Mouse (Mus musculus) MEL (cell line): ENCODE measurements at regions not wholly inside any gene's neighbourhood (a gene's known extent, or its start where the extent isn't known, plus 50 kb on each side); places are given as distances from the start of the nearest gene placed in this dataset.

Experiments used
- DNase-seq: peaks from one replicate; pipeline ENCODE4 v3.0.0; 2011; ENCODE audit warnings: low read depth, low spot score
- H3K27ac ChIP-seq: 2 replicates; pipeline ENCODE4 v1.5.1; 2012; ENCODE audit warnings: low read depth, mild to moderate bottlenecking, control low read depth, low read length, moderate library complexity; ENCODE audit not compliant: control insufficient read depth
- H3K27me3 ChIP-seq, 2 experiments: fragments of 150-350 bp in 1 of 2; sonication (generic) in 1 of 2; 2 replicates each; pipeline ENCODE4 v1.6.1; 2012; ENCODE audit warnings: low read length in 2 of 2, mild to moderate bottlenecking in 2 of 2, improper control_type of control experiment in 1 of 2, moderate library complexity in 1 of 2; ENCODE audit not compliant: insufficient read depth in 2 of 2, control insufficient read depth in 1 of 2
- H3K36me3 ChIP-seq, 2 experiments: 2 replicates each; pipeline ENCODE4 v1.6.1; 2012 to 2014; ENCODE audit warnings: low read length in 2 of 2, improper control_type of control experiment in 1 of 2, inconsistent platforms in 1 of 2, mild to moderate bottlenecking in 1 of 2; ENCODE audit not compliant: insufficient read depth in 2 of 2, control insufficient read depth in 1 of 2
- H3K4me1 ChIP-seq, 2 experiments: fragments of 150-350 bp in 1 of 2; sonication (generic) in 1 of 2; 2 replicates each; pipeline ENCODE4 v1.6.1; 2012; ENCODE audit warnings: low read length in 2 of 2, improper control_type of control experiment in 1 of 2, mild to moderate bottlenecking in 1 of 2; ENCODE audit not compliant: insufficient read depth in 2 of 2, control insufficient read depth in 1 of 2
- H3K4me3 ChIP-seq, 2 experiments: fragments of 150-350 bp in 1 of 2; sonication (generic) in 1 of 2; 2 replicates each; pipeline ENCODE4 v1.5.1; 2012; ENCODE audit warnings: low read depth in 2 of 2, low read length in 2 of 2, mild to moderate bottlenecking in 2 of 2, moderate library complexity in 2 of 2, control low read depth in 1 of 2, improper control_type of control experiment in 1 of 2; ENCODE audit not compliant: control insufficient read depth in 1 of 2, insufficient read depth in 1 of 2
- H3K79me2 ChIP-seq: 2 replicates; pipeline ENCODE4 v1.6.1; 2012; ENCODE audit warnings: mild to moderate bottlenecking, low read length, moderate library complexity; ENCODE audit not compliant: control insufficient read depth, poor library complexity, insufficient read depth
- H3K9ac ChIP-seq: 2 replicates; pipeline ENCODE4 v1.6.1; 2012; ENCODE audit warnings: low read depth, mild to moderate bottlenecking, control low read depth, low read length, moderate library complexity; ENCODE audit not compliant: control insufficient read depth, poor library complexity, severe bottlenecking
- H3K9me3 ChIP-seq: fragments of 150-350 bp; sonication (generic); replicated peaks from 2 replicates; pipeline ENCODE4 v1.6.1; 2012; ENCODE audit warnings: mild to moderate bottlenecking, low read length, improper control_type of control experiment, moderate library complexity; ENCODE audit not compliant: insufficient read depth
- BHLHE40 ChIP-seq: IDR thresholded peaks from 2 replicates; pipeline ENCODE4 v1.6.1; 2012; ENCODE audit warnings: low read depth, mild to moderate bottlenecking, inconsistent platforms, low read length, improper control_type of control experiment, borderline replicate concordance
- CHD1 ChIP-seq: IDR thresholded peaks from 2 replicates; pipeline ENCODE4 v1.6.1; 2012; ENCODE audit warnings: low read depth, mild to moderate bottlenecking, inconsistent platforms, low read length, improper control_type of control experiment
- E2F4 ChIP-seq: IDR thresholded peaks from 2 replicates; pipeline ENCODE4 v1.6.1; 2011; ENCODE audit warnings: low read depth, low read length, improper control_type of control experiment, borderline replicate concordance
- ELF1 ChIP-seq: IDR thresholded peaks from 2 replicates; pipeline ENCODE4 v1.6.1; 2014; ENCODE audit warnings: low read depth, mild to moderate bottlenecking, inconsistent platforms, low read length, improper control_type of control experiment, moderate library complexity
- GABPA ChIP-seq: IDR thresholded peaks from 2 replicates; pipeline ENCODE4 v1.6.1; 2012; ENCODE audit warnings: low read depth, mild to moderate bottlenecking, inconsistent platforms, low read length, improper control_type of control experiment, moderate library complexity
- GATA1 ChIP-seq: IDR thresholded peaks from 2 replicates; pipeline ENCODE4 v1.6.1; 2011; ENCODE audit warnings: low read depth, low read length, improper control_type of control experiment
- HCFC1 ChIP-seq: IDR thresholded peaks from 2 replicates; pipeline ENCODE4 v1.6.1; 2012; ENCODE audit warnings: low read depth, mild to moderate bottlenecking, inconsistent platforms, low read length, improper control_type of control experiment, moderate library complexity
- JUND ChIP-seq: IDR thresholded peaks from 2 replicates; pipeline ENCODE4 v1.6.1; 2011; ENCODE audit warnings: low read depth, mild to moderate bottlenecking, improper control_type of control experiment, low read length
- KAT2A ChIP-seq: conservative IDR thresholded peaks from 2 replicates; pipeline ENCODE4 v1.6.1; 2012; ENCODE audit warnings: low read depth, low read length, improper control_type of control experiment, inconsistent platforms
- MAZ ChIP-seq: IDR thresholded peaks from 2 replicates; pipeline ENCODE4 v1.6.1; 2012; ENCODE audit warnings: low read depth, mild to moderate bottlenecking, inconsistent platforms, low read length, improper control_type of control experiment
- MEF2A ChIP-seq: IDR thresholded peaks from 2 replicates; pipeline ENCODE4 v1.6.1; 2014; ENCODE audit warnings: low read depth, mild to moderate bottlenecking, inconsistent platforms, low read length, improper control_type of control experiment; ENCODE audit not compliant: poor library complexity, insufficient replicate concordance, severe bottlenecking; ENCODE audit errors: extremely low read depth
- MYB ChIP-seq: IDR thresholded peaks from 2 replicates; pipeline ENCODE4 v1.6.1; 2011; ENCODE audit warnings: mild to moderate bottlenecking, low read depth, low read length, improper control_type of control experiment
- NELFE ChIP-seq: IDR thresholded peaks from 2 replicates; pipeline ENCODE4 v1.6.1; 2011; ENCODE audit warnings: low read depth, low read length, improper control_type of control experiment
- POLR2A ChIP-seq, 2 experiments: IDR thresholded peaks; 2 replicates each; pipeline ENCODE4 v1.6.1; 2011 to 2012; ENCODE audit warnings: low read length in 2 of 2, mild to moderate bottlenecking in 2 of 2, control low read depth in 1 of 2, improper control_type of control experiment in 1 of 2, low read depth in 1 of 2, moderate library complexity in 1 of 2; ENCODE audit not compliant: control insufficient read depth in 1 of 2, insufficient read depth in 1 of 2, poor library complexity in 1 of 2
- POLR2AphosphoS2 ChIP-seq: IDR thresholded peaks from 2 replicates; pipeline ENCODE4 v1.6.1; 2011; ENCODE audit warnings: low read length, improper control_type of control experiment
- POLR2AphosphoS5 ChIP-seq: IDR thresholded peaks from 2 replicates; pipeline ENCODE4 v1.6.1; 2012; ENCODE audit warnings: low read depth, borderline replicate concordance, mild to moderate bottlenecking, inconsistent platforms, low read length, moderate library complexity, mixed read lengths
- RCOR1 ChIP-seq: IDR thresholded peaks from 2 replicates; pipeline ENCODE4 v1.6.1; 2012; ENCODE audit warnings: low read depth, mild to moderate bottlenecking, inconsistent platforms, low read length, improper control_type of control experiment
- SMC3 ChIP-seq: IDR thresholded peaks from 2 replicates; pipeline ENCODE4 v1.6.1; 2011; ENCODE audit warnings: low read depth, low read length, improper control_type of control experiment
- TAL1 ChIP-seq: IDR thresholded peaks from 2 replicates; pipeline ENCODE4 v1.6.1; 2012; ENCODE audit warnings: mild to moderate bottlenecking, inconsistent platforms, low read length, moderate library complexity, mixed read lengths
- TBP ChIP-seq: IDR thresholded peaks from 2 replicates; pipeline ENCODE4 v1.8.0; 2011; ENCODE audit warnings: low read depth, low read length, improper control_type of control experiment
- USF1 ChIP-seq: IDR thresholded peaks from 2 replicates; pipeline ENCODE4 v1.6.1; 2014; ENCODE audit warnings: low read depth, mild to moderate bottlenecking, inconsistent platforms, low read length, improper control_type of control experiment, moderate library complexity
- ZC3H11A ChIP-seq: IDR thresholded peaks from 2 replicates; pipeline ENCODE4 v1.6.1; 2012; ENCODE audit warnings: low read depth, mild to moderate bottlenecking, inconsistent platforms, low read length, improper control_type of control experiment
- ZKSCAN1 ChIP-seq: IDR thresholded peaks from 2 replicates; pipeline ENCODE4 v1.6.1; 2012; ENCODE audit warnings: low read depth, mild to moderate bottlenecking, inconsistent platforms, low read length, improper control_type of control experiment, moderate library complexity
- ZMIZ1 ChIP-seq: IDR thresholded peaks from 2 replicates; pipeline ENCODE4 v1.6.1; 2012; ENCODE audit warnings: low read depth, mild to moderate bottlenecking, inconsistent platforms, low read length, improper control_type of control experiment, moderate library complexity
- ZNF384 ChIP-seq: IDR thresholded peaks from 2 replicates; pipeline ENCODE4 v1.6.1; 2012; ENCODE audit warnings: low read depth, mild to moderate bottlenecking, inconsistent platforms, low read length, improper control_type of control experiment

GRCm38 (mm10) chr2:50403106-50403505, 106.5 kb upstream of the Mmadhc start:
- Histone ChIP-seq H3K9me3 (no peaks in the 10 kb centered on the region), H3K4me1 (no peaks in the 10 kb centered on the region), H3K27me3 (no peaks in the 10 kb centered on the region), H3K9ac (no peak overlapping the region), H3K4me3 (no peak overlapping the region), H3K27ac (no peak overlapping the region), H3K79me2 (no peaks in the 10 kb centered on the region), H3K36me3 (no peaks in the 10 kb centered on the region)
- no peak for DNase-seq
- no peak for TF ChIP-seq JUND
- no peak for TF ChIP-seq POLR2AphosphoS2
- no peak for TF ChIP-seq USF1
- TF ChIP-seq ELF1 = no peak
- no peak for TF ChIP-seq HCFC1
- TF ChIP-seq TAL1 = no peak
- no peak for TF ChIP-seq BHLHE40
- no peak for TF ChIP-seq GABPA
- TF ChIP-seq ZNF384 = no peak
- TF ChIP-seq POLR2AphosphoS5 = no peak
- TF ChIP-seq MAZ = no peak
- no peak for TF ChIP-seq ZMIZ1
- no peak for TF ChIP-seq ZC3H11A
- no peak for TF ChIP-seq ZKSCAN1
- no peak for TF ChIP-seq MEF2A
- no peak for TF ChIP-seq NELFE
- TF ChIP-seq E2F4 = no peak
- no peak for TF ChIP-seq KAT2A

- Histone ChIP-seq H3K9me3 (no peaks in the 10 kb centered on the region), H3K4me3 (no peak overlapping the region), H3K4me1 (no peaks in the 10 kb centered on the region), H3K9ac (no peak overlapping the region), H3K36me3 (no peaks in the 10 kb centered on the region), H3K79me2 (no peaks in the 10 kb centered on the region), H3K27ac (no peak overlapping the region), H3K27me3 (no peaks in the 10 kb centered on the region)
- TF ChIP-seq TAL1 = no peak
- TF ChIP-seq CHD1 = no peak
- no peak for TF ChIP-seq E2F4
- no peak for TF ChIP-seq POLR2AphosphoS2
- TF ChIP-seq RCOR1 = no peak
- TF ChIP-seq JUND = no peak
- no peak for TF ChIP-seq TBP
- no peak for TF ChIP-seq ZMIZ1
- no peak for TF ChIP-seq POLR2A (IDR thresholded peaks at IDR 0.05; ENCODE audit: control insufficient read depth in 1 of 2, insufficient read depth in 1 of 2, low read depth in 1 of 2, low read length in 2 of 2, poor library complexity in 1 of 2)
- TF ChIP-seq POLR2AphosphoS5 = no peak
- TF ChIP-seq MYB = no peak
- TF ChIP-seq MAZ = no peak
- no peak for TF ChIP-seq GATA1
- no peak for TF ChIP-seq SMC3
- DNase-seq = no peak
These were observed 102.0 kb upstream of the Mmadhc start for GRCm38 (mm10) chr2:50398576-50398975.
